Mouse (Mus musculus) E14TG2a.4 (cell line): Measurements from ENCODE around the gene S100a11.

ENCODE experiments used
- H3K27me3 ChIP-seq: 2 replicates; pipeline ENCODE4 v1.6.1; 2014; ENCODE audit warnings: low read length, control low read depth; ENCODE audit not compliant: insufficient read depth
- H3K36me3 ChIP-seq: 2 replicates; pipeline ENCODE4 v1.6.1; 2014; ENCODE audit warnings: low read length, control low read depth; ENCODE audit not compliant: insufficient read depth
- H3K4me1 ChIP-seq: replicated peaks from 2 replicates; pipeline ENCODE4 v1.6.1; 2014; ENCODE audit warnings: low read depth, low read length, control low read depth
- H3K4me3 ChIP-seq: replicated peaks from 2 replicates; pipeline ENCODE4 v1.5.1; 2014; ENCODE audit warnings: mild to moderate bottlenecking, low read length
- H3K9me3 ChIP-seq: 2 replicates; pipeline ENCODE4 v1.6.1; 2014; ENCODE audit warnings: low read length, control low read depth
- CTCF ChIP-seq: conservative IDR thresholded peaks from 2 replicates; pipeline ENCODE4 v1.5.1; 2014; ENCODE audit warnings: low read length
- NANOG ChIP-seq: IDR thresholded peaks from 2 replicates; pipeline ENCODE4 v1.6.1; 2014; ENCODE audit warnings: borderline replicate concordance, low read length, mixed read lengths
- POU5F1 ChIP-seq: IDR thresholded peaks from 2 replicates; pipeline ENCODE4 v1.6.1; 2014; ENCODE audit warnings: low read length, borderline replicate concordance

Gene S100a11

GRCm38 (mm10) chr3:93512386-93513101 lies 7.7 kb upstream of the S100a11 start:
- Histone ChIP-seq H3K4me3 (no peak overlapping the region), H3K9me3 (no peaks in the 10 kb centered on the region), H3K4me1 (no peaks in the 10 kb centered on the region), H3K36me3 (no peaks in the 10 kb centered on the region), H3K27me3 (no peaks in the 10 kb centered on the region)
- no peak for TF ChIP-seq CTCF
- TF ChIP-seq POU5F1, result no peak
- no peak for TF ChIP-seq NANOG

DNA sequence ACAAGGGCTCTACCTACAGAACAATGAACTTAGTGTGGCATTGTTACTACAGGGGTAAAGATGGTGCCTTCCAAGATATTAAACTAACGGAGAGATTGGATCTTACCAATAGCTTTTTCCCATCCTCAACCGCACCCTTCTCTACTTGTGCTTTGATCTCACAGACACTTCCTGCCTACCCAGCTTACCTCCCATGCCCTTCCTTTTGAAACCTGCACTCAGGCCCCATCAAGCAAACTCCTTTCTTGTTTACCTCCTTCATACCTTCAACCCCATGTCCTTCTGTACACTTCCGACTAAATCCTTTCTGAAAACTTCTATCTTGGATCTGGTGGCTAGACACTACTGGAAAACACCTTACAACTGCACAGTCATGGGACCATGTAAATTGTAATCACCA lies 5.7 kb upstream of the S100a11 start:
- TF ChIP-seq NANOG (no peak), CTCF (no peak), POU5F1 (no peak)
- H3K27me3 ChIP-seq, result no peaks in the 10 kb centered on the region
- no peak overlapping the region for H3K4me3 ChIP-seq
- peaks cover 4% of the 10 kb centered on the region for H3K4me1 ChIP-seq
- H3K36me3 ChIP-seq, result no peaks in the 10 kb centered on the region
- no peaks in the 10 kb centered on the region for H3K9me3 ChIP-seq

DNA sequence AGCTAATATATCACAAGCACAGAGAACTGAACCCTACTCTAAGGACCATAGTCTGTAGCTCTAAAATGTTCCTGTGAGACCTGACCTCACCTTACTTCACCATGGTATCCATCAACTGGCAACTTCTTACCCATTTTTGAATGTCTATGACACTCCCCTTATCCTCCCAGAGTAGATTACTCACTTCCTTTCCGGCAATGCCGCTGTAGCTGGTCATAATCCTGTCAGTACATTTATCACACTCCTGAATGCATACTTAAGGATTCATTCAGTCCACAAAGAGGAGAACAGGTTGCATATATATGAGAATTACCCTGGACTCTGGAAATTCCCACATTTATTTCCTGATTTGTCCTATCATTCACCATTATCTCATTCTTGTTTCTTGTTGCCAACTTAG lies 2.9 kb upstream of the S100a11 start:
- no peaks in the 10 kb centered on the region for H3K9me3 ChIP-seq
- H3K36me3 ChIP-seq, result no peaks in the 10 kb centered on the region
- no peak overlapping the region for H3K4me3 ChIP-seq
- H3K27me3 ChIP-seq, result no peaks in the 10 kb centered on the region
- peaks cover 20% of the 10 kb centered on the region for H3K4me1 ChIP-seq
- TF ChIP-seq NANOG (no peak), POU5F1 (no peak), CTCF (no peak)

- no peaks in the 10 kb centered on the region for H3K9me3 ChIP-seq
- H3K4me1 ChIP-seq, result peaks cover 24% of the 10 kb centered on the region
- H3K27me3 ChIP-seq, result no peaks in the 10 kb centered on the region
- TF ChIP-seq CTCF (no peak), NANOG (no peak), POU5F1 (no peak)
- H3K4me3 ChIP-seq, result peak overlapping the region; percentile 78; the same call in 1 of the 2 replicates
- H3K36me3 ChIP-seq, result peaks cover 10% of the 10 kb centered on the region
Observed at GRCm38 (mm10) chr3:93519856-93520329, 395 bp upstream of the S100a11 start.

- H3K9me3 ChIP-seq, result no peaks in the 10 kb centered on the region
- H3K27me3 ChIP-seq, result no peaks in the 10 kb centered on the region
- TF ChIP-seq CTCF, result no peak
- TF ChIP-seq NANOG, result no peak
- TF ChIP-seq POU5F1, result no peak
- H3K4me3 ChIP-seq, result peak overlapping the region; percentile 78; the same call in 1 of the 2 replicates
- H3K4me1 ChIP-seq, result peaks cover 24% of the 10 kb centered on the region
- H3K36me3 ChIP-seq, result peaks cover 21% of the 10 kb centered on the region
Observed at GRCm38 (mm10) chr3:93521462-93522057, 1.3 kb downstream of the S100a11 start.

- Histone ChIP-seq H3K9me3 (no peaks in the 10 kb centered on the region), H3K27me3 (no peaks in the 10 kb centered on the region), H3K36me3 (peaks cover 24% of the 10 kb centered on the region), H3K4me1 (peaks cover 24% of the 10 kb centered on the region), H3K4me3 (no peak overlapping the region)
- TF ChIP-seq CTCF, result peak; percentile 69
- no peak for TF ChIP-seq NANOG
Observed at GRCm38 (mm10) chr3:93522611-93523010, 2.3 kb downstream of the S100a11 start.

DNA sequence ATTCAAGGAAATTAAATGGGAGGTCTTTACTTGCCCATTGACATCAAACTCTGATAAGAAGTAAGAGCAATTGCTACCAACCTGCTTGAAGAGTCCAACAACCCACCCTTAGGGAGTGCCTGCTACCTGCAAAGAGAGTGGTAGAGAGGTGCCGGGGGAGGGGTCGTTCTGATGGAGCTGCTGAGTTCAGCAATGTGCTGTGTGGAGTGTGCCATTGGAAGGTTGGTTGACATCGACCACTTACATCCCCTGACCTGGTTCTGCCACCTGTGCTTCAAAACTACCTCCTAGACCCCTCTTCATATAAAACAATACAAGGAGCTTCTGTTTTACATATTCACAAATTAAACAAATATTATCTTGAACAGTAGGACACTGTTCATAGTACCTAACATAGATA lies 7.0 kb downstream of the S100a11 start:
- peaks cover 6% of the 10 kb centered on the region; the same call in 1 of the 2 replicates for H3K9me3 ChIP-seq
- H3K36me3 ChIP-seq, result peaks cover 24% of the 10 kb centered on the region
- peaks cover 3% of the 10 kb centered on the region; the same call in 1 of the 2 replicates for H3K4me1 ChIP-seq
- no peaks in the 10 kb centered on the region; the same call in 1 of the 2 replicates for H3K27me3 ChIP-seq
- no peak overlapping the region for H3K4me3 ChIP-seq
- TF ChIP-seq POU5F1 (no peak), CTCF (no peak), NANOG (no peak)

DNA sequence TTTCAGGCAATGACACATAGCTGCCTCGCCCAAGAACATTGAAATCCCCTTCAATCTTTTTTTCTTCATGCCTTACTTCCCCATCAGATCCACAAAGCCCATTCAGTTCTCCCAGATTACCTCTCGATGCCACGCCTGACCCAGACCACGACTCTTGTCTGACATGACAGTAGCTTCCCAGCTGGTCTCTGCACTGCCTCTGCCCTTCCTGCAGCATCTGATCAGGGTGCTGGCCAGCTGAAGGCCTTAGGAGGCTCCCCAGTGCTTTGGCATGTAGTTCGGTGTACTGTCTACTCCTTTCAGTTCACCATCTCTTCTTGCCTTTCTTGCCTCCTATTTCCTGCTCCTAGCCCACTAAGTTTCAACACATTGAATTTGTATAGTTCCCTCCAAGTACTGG lies 8.5 kb downstream of the S100a11 start:
- Histone ChIP-seq H3K4me1 (no peaks in the 10 kb centered on the region), H3K9me3 (peaks cover 16% of the 10 kb centered on the region), H3K27me3 (no peaks in the 10 kb centered on the region; the same call in 1 of the 2 replicates), H3K4me3 (no peak overlapping the region), H3K36me3 (peaks cover 24% of the 10 kb centered on the region)
- TF ChIP-seq POU5F1, result no peak

DNA sequence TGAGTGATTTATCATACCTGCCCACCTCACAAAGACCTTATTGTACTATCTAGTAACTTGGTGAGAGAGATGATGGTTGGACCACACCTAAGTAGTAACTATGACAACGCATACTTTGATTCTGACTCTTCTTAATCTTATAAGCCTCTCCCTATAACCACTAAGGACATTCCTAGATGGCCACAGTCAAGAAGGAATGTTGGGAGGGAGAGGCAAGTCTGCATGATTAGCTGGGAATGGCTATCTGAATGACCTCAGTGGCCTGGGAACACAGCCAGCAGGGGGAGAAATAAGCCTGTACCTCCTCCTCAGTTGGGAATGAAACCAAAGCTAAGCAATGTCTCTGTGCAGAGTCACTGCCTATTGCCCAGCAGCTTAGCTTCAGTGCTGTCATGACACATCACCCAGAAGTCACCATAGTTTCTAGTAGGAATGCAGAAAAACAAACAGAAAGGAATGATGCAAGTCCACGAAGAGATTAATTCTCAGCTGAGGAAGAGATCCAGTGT lies 16.8 kb downstream of the S100a11 start:
- TF ChIP-seq CTCF (no peak), NANOG (no peak), POU5F1 (no peak)
- Histone ChIP-seq H3K4me3 (no peak overlapping the region), H3K4me1 (no peaks in the 10 kb centered on the region), H3K27me3 (no peaks in the 10 kb centered on the region), H3K36me3 (no peaks in the 10 kb centered on the region), H3K9me3 (peaks cover 11% of the 10 kb centered on the region)
